In genomic region chr1:191185761-191186385, GRCm38 (mm10) we compare ENCODE assay signal across 8 mouse cellular contexts. TPM values are rescaled to one million over a fixed set of nuclear protein-coding genes. Genes with fewer than 3 reads are reported as not detected.
DNase-seq lines count a peak whose midpoint lies in the region; ATAC-seq and TF ChIP-seq lines count a peak whose summit lies in the region.
"Had no signal": no experiment of that assay in that cellular context is flagged by ENCODE, and none has a peak within 500 bp of the region (broad histone marks: within the 10 kb centered on the region; RNA-seq: fewer than 3 reads in every experiment).

No protein-coding gene starts in this region.

- peak; percentile 52 for DNase-seq in forebrain, embryonic 10.5 days (ENCODE audit: extremely low spot score, low spot score)
- peak; percentile 41 for DNase-seq in lung, adult 2 months
- no peak for DNase-seq in thymus, adult 18-20 months

- H3K4me3 ChIP-seq in bone marrow macrophage, adult 2 months (ENCODE audit: insufficient read depth, low read length), result peak overlapping the region; percentile 68
- peak overlapping the region; percentile 62 for H3K4me3 ChIP-seq in forebrain, embryonic 10.5 days
- H3K4me3 ChIP-seq in hindbrain, embryonic 15.5 days, result 0 out of 2 replicates have a peak overlapping the region, but pooled peaks have one; percentile 6
- peak overlapping the region; percentile 3 for H3K4me3 ChIP-seq in lung, adult 2 months (replicated peaks; ENCODE audit: extremely low read depth, low read depth, low read length)
- peak overlapping the region; percentile 49 for H3K4me3 ChIP-seq in stomach, embryonic 14.5 days (ENCODE audit: low read depth, low read length)

- peak overlapping the region; percentile 93 for H3K27ac ChIP-seq in bone marrow macrophage, adult 2 months (ENCODE audit: insufficient read depth, low read depth, low read length)
- H3K27ac ChIP-seq in forebrain, embryonic 10.5 days, result 0 out of 2 replicates have a peak overlapping the region, but pooled peaks have one; percentile 20
- no peak overlapping the region for H3K27ac ChIP-seq in hindbrain, embryonic 15.5 days (replicated peaks)
- H3K27ac ChIP-seq in stomach, embryonic 14.5 days (ENCODE audit: low read length), result no peak overlapping the region

- under 1% methylated on average over 16 of the region's 16 CpGs for WGBS in forebrain, embryonic 10.5 days
- under 1% methylated on average over 16 of the region's 16 CpGs for WGBS in hindbrain, embryonic 15.5 days
- 2% methylated on average over 16 of the region's 16 CpGs for WGBS in lung, adult 2 months
- WGBS in stomach, embryonic 14.5 days, result 1% methylated on average over 16 of the region's 16 CpGs

- TF ChIP-seq POLR2A in bone marrow macrophage, adult 2 months (IDR thresholded peaks at IDR 0.05; ENCODE audit: borderline replicate concordance, low read depth, low read length), result 0 out of 2 replicates have a peak, but pooled peaks have one; percentile 13
- TF ChIP-seq POLR2A in lung, adult 2 months (IDR thresholded peaks at IDR 0.05; ENCODE audit: borderline replicate concordance, extremely low read depth, low read depth, low read length), result no peak

- no peak for TF ChIP-seq CTCF in bone marrow macrophage, adult 2 months (IDR thresholded peaks at IDR 0.05; ENCODE audit: low read depth, low read length)
- TF ChIP-seq CTCF in lung, adult 2 months (IDR thresholded peaks at IDR 0.05; ENCODE audit: insufficient read depth, low read length), result no peak

- ATAC-seq in hindbrain, embryonic 15.5 days (ENCODE audit: low FRiP score, low read depth), result no peak
- ATAC-seq in stomach, embryonic 14.5 days (ENCODE audit: insufficient number of reproducible peaks, insufficient read depth, low FRiP score, low read depth), result no peak
- ATAC-seq in erythroid progenitor cell, adult 5-6 weeks (replicated peaks; ENCODE audit: low FRiP score, poor library complexity, severe bottlenecking), result no peak

- H3K27me3 ChIP-seq in forebrain, embryonic 10.5 days (ENCODE audit: poor library complexity, severe bottlenecking), result peaks cover 97% of the 10 kb centered on the region
- H3K27me3 ChIP-seq in hindbrain, embryonic 15.5 days, result peaks cover 69% of the 10 kb centered on the region
- peaks cover 3% of the 10 kb centered on the region; the same call in 1 of the 2 replicates for H3K27me3 ChIP-seq in stomach, embryonic 14.5 days (ENCODE audit: control insufficient read depth, insufficient read depth, low read length)

- no peaks in the 10 kb centered on the region for H3K36me3 ChIP-seq in forebrain, embryonic 10.5 days (replicated peaks)
- H3K36me3 ChIP-seq in hindbrain, embryonic 15.5 days, result no peaks in the 10 kb centered on the region
- H3K36me3 ChIP-seq in stomach, embryonic 14.5 days (ENCODE audit: control insufficient read depth, insufficient read depth, low read length), result no peaks in the 10 kb centered on the region

- no peaks in the 10 kb centered on the region for H3K9me3 ChIP-seq in forebrain, embryonic 10.5 days
- H3K9me3 ChIP-seq in hindbrain, embryonic 15.5 days, result no peaks in the 10 kb centered on the region
- no peaks in the 10 kb centered on the region for H3K9me3 ChIP-seq in stomach, embryonic 14.5 days (ENCODE audit: control insufficient read depth, low read depth, low read length)

- peaks cover 27% of the 10 kb centered on the region for H3K4me1 ChIP-seq in bone marrow macrophage, adult 2 months (ENCODE audit: control insufficient read depth, insufficient read depth, low read length)
- peaks cover 63% of the 10 kb centered on the region for H3K4me1 ChIP-seq in forebrain, embryonic 10.5 days
- H3K4me1 ChIP-seq in hindbrain, embryonic 15.5 days (replicated peaks), result peaks cover 42% of the 10 kb centered on the region
- peaks cover 12% of the 10 kb centered on the region for H3K4me1 ChIP-seq in lung, adult 2 months (ENCODE audit: control insufficient read depth, insufficient read depth, low read length)
- peaks cover 19% of the 10 kb centered on the region for H3K4me1 ChIP-seq in stomach, embryonic 14.5 days (ENCODE audit: control insufficient read depth, insufficient read depth, low read length)

- H3K9ac ChIP-seq in hindbrain, embryonic 15.5 days, result no peak overlapping the region
- H3K9ac ChIP-seq in stomach, embryonic 14.5 days (replicated peaks; ENCODE audit: low read depth, low read length), result no peak overlapping the region

- H3K4me2 ChIP-seq in hindbrain, embryonic 15.5 days, result peak overlapping the region; percentile 93
- H3K4me2 ChIP-seq in stomach, embryonic 14.5 days (replicated peaks; ENCODE audit: low read depth, low read length), result peak overlapping the region; percentile 98

RNA-seq across cellular contexts. Expression of gene Fam71a, which starts 21.3 kb away (rescaled TPM):
- polyA plus RNA-seq in bone marrow macrophage, adult 2 months (2012; ENCODE audit: insufficient read depth, insufficient read length, missing spikeins), result not detected in 2 replicates
- polyA plus RNA-seq in forebrain, embryonic 10.5 days (2016; fragmentation: Nextera tagmentation; extraction: Ambion mirVana), result not detected in 2 replicates
- polyA plus RNA-seq in hindbrain, embryonic 15.5 days (2015; fragmentation: Nextera tagmentation; extraction: Ambion mirVana), result not detected in 2 replicates
- not detected in 2 replicates for polyA plus RNA-seq in lung, adult 2 months (2012; rRNA removed)
- polyA plus RNA-seq in stomach, embryonic 14.5 days (2014; fragmentation: Nextera tagmentation; extraction: Ambion mirVana), result not detected in 2 replicates
- not detected in 2 replicates for total RNA-seq in erythroid progenitor cell, adult 5-6 weeks (2015; ENCODE audit: low replicate concordance)
- not detected in 2 replicates for total RNA-seq in erythroid progenitor cell, adult 5-6 weeks (2017; ENCODE audit: low replicate concordance)
- polyA plus RNA-seq: cortical plate, adult 2 months had no signal

RNA-seq across cellular contexts. Expression of gene Atf3, which starts 32.0 kb away (rescaled TPM):
- 103 and 107 TPM in 2 replicates for polyA plus RNA-seq in bone marrow macrophage, adult 2 months (2012; ENCODE audit: insufficient read depth, insufficient read length, missing spikeins)
- polyA plus RNA-seq in forebrain, embryonic 10.5 days (2016; fragmentation: Nextera tagmentation; extraction: Ambion mirVana), result 2.9 and 3.4 TPM in 2 replicates
- 0.73 and 1.8 TPM in 2 replicates for polyA plus RNA-seq in hindbrain, embryonic 15.5 days (2015; fragmentation: Nextera tagmentation; extraction: Ambion mirVana)
- polyA plus RNA-seq in lung, adult 2 months (2012; rRNA removed), result 4.8 and 8.6 TPM in 2 replicates
- polyA plus RNA-seq in stomach, embryonic 14.5 days (2014; fragmentation: Nextera tagmentation; extraction: Ambion mirVana), result 2.9 and 3.7 TPM in 2 replicates
- total RNA-seq in erythroid progenitor cell, adult 5-6 weeks (2015; ENCODE audit: low replicate concordance), result 3.8 and 4.3 TPM in 2 replicates
- 1.2 and 16.5 TPM in 2 replicates for total RNA-seq in erythroid progenitor cell, adult 5-6 weeks (2017; ENCODE audit: low replicate concordance)

Comparison
In these comparisons a context has a peak if more than half of its experiments do, and no peak if none do; other contexts are left out.
1. H3K27ac ChIP-seq: peak in bone marrow macrophage, adult 2 months (single experiment) and forebrain, embryonic 10.5 days (single experiment); none in hindbrain, embryonic 15.5 days (single experiment) and stomach, embryonic 14.5 days (single experiment).
2. H3K4me3 ChIP-seq: peak in every context shown above with its lines; median percentile 68 in bone marrow macrophage, adult 2 months; 62 in forebrain, embryonic 10.5 days; 49 in stomach, embryonic 14.5 days; 6 in hindbrain, embryonic 15.5 days; 3 in lung, adult 2 months.
3. DNase-seq: peak in forebrain, embryonic 10.5 days (single experiment) and lung, adult 2 months (single experiment); none in thymus, adult 18-20 months (0 of 2).
4. RNA of gene Atf3, which starts 32.0 kb away (polyA plus RNA-seq): 103 to 107 TPM in bone marrow macrophage, adult 2 months; 4.8 to 8.6 TPM in lung, adult 2 months, 2.9 to 3.4 TPM in forebrain, embryonic 10.5 days, 2.9 to 3.7 TPM in stomach, embryonic 14.5 days and 0.73 to 1.8 TPM in hindbrain, embryonic 15.5 days; every median in the first group is over 10 times any median in the second.